ENCODE assay signal across 13 mouse cellular contexts in the genomic region with DNA sequence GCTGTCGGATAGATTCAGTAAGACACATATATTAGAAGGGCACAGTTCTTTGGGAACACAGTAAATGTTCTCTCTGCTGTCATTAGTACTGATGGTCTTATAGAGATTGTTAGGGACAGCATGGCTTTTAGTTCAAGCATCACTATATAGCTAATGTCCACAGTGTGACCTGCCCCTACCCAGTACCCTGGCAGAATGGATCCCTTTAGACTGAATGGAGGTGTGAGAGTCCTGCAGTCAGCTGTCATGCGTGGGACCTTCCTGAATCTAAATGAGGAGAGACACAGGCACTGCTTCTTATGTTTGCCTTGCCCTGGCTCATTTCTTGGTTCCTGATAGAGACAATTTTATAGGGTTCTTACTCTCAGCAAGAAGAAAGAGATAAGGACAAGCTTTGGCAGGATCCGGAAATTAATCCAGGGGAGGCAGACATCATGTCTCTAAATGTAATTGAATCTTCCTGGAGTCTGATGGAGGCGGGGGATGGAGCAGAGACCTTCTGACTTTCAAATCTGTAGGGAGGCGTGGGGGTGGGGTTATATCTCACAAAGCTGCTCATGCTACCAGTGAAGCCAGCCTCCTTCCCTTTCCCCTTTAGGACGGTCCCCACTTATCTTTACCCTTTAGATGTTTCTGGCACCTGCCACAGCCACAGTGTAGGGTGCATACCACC.
"Had no signal": no experiment of that assay in that cellular context is flagged by ENCODE, and none has a peak within 500 bp of the region (broad histone marks: within the 10 kb centered on the region; RNA-seq: fewer than 3 reads in every experiment).

No protein-coding gene starts in this region.

- H3K4me1 ChIP-seq: intestine, embryonic 15.5 days; limb, embryonic 15.5 days; liver, embryonic 12.5 days had no signal

- H3K9me3 ChIP-seq: intestine, embryonic 15.5 days; limb, embryonic 15.5 days; liver, embryonic 12.5 days; neural tube, embryonic 15.5 days had no signal

- ATAC-seq: intestine, embryonic 15.5 days; liver, embryonic 12.5 days had no signal

- DNase-seq: lung, embryonic 14.5 days; lung, postnatal 10 days; lung, postnatal 4 days; right cerebral cortex, adult 18-20 months; right cerebral cortex, postnatal 25 days; thymus, postnatal 36 days had no signal

- H3K9ac ChIP-seq: intestine, embryonic 15.5 days; limb, embryonic 15.5 days; liver, embryonic 12.5 days; lung, embryonic 14.5 days; neural tube, embryonic 15.5 days had no signal

- H3K27me3 ChIP-seq: intestine, embryonic 15.5 days; limb, embryonic 15.5 days; liver, embryonic 12.5 days; neural tube, embryonic 15.5 days had no signal

- H3K27ac ChIP-seq: intestine, embryonic 15.5 days; left cerebral cortex, adult 2 months; limb, embryonic 15.5 days; liver, embryonic 12.5 days; neural tube, embryonic 15.5 days had no signal

- H3K36me3 ChIP-seq: intestine, embryonic 15.5 days; limb, embryonic 15.5 days; liver, embryonic 12.5 days; neural tube, embryonic 15.5 days had no signal

- H3K4me3 ChIP-seq: intestine, embryonic 15.5 days; left cerebral cortex, adult 2 months; limb, embryonic 15.5 days; liver, embryonic 12.5 days; myocyte; neural tube, embryonic 15.5 days had no signal

- H3K4me2 ChIP-seq: intestine, embryonic 15.5 days; limb, embryonic 15.5 days; liver, embryonic 12.5 days; lung, embryonic 14.5 days; midbrain, embryonic 11.5 days; neural tube, embryonic 15.5 days had no signal
